Mouse (Mus musculus) kidney, adult 18-20 months (tissue): ENCODE measurements around the gene Slc34a3.

Experiments
- DNase-seq: peaks from one replicate; pipeline ENCODE4 v3.0.0; 2021

The Slc34a3 gene

GRCm38 (mm10) chr2:25224766-25225752 is 9.1 kb downstream of the Slc34a3 start:
- DNase-seq = peak; percentile 96

DNA sequence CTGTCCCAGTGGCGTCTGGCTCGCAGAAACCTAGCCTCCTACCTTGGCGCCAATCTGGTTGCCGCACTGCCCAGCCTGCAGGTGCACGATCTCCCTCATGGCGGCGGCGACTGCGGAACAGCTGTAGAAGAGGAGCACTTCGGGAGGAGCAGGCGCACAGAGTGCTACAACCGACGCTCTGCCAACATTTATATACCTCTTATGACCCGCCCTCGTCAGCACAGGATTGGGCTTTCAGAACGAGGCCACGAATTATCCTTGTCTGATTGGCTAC is 9.7 kb downstream of the Slc34a3 start, which contains the start of gene Tubb4b:
Gene Tubb4b, minus strand, starts transcription at position 211 of the 274 bp plus-strand sequence.
- no peak for DNase-seq

- peak; percentile 84 for DNase-seq
Measured at GRCm38 (mm10) chr2:25223681-25224491, 10.3 kb downstream of the Slc34a3 start.

DNA sequence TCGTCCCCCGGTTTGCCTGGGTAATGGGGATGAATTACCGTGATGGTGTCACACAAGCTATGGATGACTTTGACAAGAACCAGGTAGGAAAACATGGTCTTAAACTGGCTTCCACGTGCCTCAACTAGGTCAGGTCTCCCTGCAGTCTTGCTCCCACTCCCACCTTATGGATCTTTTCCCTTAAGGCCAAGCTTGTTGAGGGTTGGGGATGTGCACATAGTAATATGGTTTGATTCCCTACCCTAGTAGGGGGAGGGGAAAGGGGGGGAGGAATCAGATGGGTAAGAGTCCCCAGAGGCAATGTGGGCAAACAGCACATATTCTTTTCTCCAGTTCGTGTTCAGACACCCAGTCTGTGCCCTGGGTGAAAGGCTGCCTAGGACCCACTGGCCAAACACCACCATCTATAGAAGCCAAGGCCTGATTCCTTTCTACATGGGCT is 12.8 kb downstream of the Slc34a3 start:
- no peak for DNase-seq

DNA sequence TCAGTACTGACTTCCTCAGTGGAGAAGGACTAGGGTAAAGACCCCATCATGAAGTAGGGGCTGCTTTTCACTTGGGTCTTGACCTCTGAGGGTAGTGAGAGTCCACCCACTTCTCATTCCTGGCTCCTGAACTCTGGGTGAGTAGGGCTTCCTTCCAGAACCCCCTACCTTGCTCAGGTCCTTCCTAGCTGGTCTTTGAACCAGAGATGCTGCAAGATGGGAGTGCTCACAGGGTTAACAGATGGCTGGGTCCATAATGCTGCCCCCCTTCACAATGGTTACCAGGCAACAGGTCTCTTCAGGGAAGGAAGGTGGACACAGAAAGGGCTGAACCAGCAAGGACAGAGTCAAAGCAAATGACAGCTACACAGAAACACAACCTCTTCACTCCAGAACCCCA is 15.7 kb downstream of the Slc34a3 start, which contains the start of gene Fam166a:
Gene Fam166a, plus strand, starts transcription at position 301 of the 400 bp plus-strand sequence.
- no peak for DNase-seq

DNA sequence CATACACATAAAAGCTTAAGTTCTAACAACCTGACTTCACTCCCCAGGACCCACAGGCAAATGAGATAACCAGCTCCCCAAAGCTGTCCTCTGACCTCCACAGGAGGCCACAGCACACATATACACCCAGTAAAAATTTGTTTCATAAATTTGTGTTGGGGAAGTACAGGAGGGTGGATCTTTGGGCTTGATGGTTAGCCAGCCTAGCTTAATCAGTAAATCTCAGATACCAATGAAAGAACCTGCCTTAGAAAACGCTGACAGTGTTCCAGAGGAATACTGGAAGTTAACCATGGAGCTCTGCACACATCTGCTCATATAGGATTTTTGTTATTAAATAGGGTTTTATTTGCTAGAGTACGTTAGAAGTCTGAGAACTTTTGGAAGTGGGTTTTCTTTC is 16.5 kb downstream of the Slc34a3 start:
- no peak for DNase-seq

DNA sequence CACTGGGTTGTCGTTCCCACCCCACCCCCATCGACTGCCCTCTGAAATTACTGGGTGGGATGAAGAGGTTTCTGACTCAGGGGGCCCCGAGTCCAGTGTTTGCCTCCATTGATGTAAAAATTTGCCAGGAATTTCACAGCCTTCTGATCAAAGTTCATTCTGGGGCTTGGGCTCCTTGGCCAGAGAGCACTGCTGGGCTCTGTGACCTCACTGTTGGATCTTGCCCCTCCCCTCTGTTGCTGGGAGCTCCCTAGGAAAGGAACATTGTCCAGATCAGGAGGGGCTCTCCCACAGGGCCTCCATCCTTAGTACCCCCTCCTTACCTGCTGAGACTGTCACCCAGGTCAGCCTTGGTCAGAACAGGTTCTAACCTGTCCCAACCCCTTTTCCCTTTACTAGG is 19.7 kb downstream of the Slc34a3 start, which contains the start of gene Stpg3:
Gene Stpg3, minus strand, starts transcription at position 194 of the 400 bp plus-strand sequence.
- DNase-seq = no peak

- no peak for DNase-seq
Measured at GRCm38 (mm10) chr2:25213266-25213865, 20.8 kb downstream of the Slc34a3 start.

DNA sequence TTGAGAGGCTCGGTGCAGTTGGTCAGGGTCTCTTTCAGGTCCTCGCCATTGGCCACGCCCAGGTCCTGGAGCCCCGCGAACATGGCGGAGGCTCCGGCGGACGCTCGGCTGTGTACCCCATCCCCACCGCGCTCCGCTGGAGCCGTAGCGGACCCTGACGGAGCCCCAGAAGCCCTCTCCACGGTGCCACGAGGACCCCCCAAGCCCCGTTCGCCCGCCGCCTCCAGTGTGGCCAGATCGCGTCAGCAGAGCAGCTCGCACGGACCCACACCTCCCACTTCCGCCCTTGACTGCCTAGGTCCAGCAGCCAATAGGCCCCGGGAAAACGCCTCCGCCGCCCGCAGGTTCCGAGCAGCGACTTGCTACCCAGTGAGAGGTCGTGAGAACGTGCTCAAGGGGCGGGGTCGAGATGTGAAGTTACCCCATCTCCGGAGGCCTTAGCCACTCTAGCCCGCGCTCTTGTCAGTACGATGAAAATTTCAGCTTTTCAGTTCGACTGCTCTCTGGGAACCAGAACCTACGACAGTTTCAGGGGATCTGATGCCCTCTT is 23.0 kb downstream of the Slc34a3 start, which contains the start of gene Nelfb:
Gene Nelfb, minus strand, starts transcription at position 369 of the 550 bp plus-strand sequence.
- DNase-seq = peak; percentile 92

GRCm38 (mm10) chr2:25210686-25211085 is 23.5 kb downstream of the Slc34a3 start:
- no peak for DNase-seq

DNA sequence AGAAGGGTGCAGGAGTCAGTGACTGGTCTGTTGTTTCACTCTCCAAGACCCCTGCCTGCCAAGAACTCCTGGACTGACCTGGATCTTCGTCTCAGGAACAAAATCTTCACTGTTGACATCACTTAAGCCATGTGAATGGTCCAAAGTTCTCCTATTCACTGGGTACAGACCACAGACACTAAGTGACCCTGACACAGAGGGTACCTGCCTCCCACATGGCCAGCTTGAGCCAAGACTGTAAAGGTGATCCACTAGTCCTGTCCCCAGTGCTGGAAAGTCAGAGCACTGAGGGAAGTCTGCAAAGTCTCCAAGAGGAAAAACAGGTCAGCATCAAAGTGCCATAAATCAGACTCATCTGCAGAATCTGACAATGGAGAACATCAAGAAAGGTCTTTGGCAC is 26.6 kb downstream of the Slc34a3 start:
- no peak for DNase-seq

DNA sequence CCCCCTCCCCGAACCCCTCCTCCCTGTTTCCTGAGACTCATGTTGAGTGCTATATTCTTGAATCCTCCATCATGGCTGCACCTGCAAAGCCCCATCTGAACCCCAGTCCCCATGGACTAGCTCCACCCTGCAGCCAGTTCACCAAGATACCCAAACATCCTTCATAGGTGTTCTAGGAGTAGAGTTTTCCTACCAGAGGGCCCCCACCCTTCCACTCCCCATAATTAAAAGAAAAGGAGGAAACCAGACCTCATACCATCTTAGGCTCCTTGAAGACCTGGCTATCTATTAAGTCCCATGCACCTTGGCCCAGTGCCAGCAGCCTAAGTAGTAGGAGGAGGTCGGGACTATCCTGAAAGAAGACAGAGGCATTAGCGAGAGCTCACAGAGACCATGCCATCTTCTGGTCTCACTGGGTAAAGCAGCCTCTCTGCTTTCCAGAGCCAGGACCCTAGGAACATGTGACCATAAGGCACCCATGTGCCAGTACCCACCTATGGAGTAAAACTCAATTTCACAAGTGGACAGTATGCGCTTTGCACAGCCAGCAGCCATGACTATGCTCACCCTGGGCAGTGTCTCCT is 30.4 kb downstream of the Slc34a3 start:
- DNase-seq = no peak

GRCm38 (mm10) chr2:25200631-25201030 is 33.5 kb downstream of the Slc34a3 start:
- no peak for DNase-seq

DNA sequence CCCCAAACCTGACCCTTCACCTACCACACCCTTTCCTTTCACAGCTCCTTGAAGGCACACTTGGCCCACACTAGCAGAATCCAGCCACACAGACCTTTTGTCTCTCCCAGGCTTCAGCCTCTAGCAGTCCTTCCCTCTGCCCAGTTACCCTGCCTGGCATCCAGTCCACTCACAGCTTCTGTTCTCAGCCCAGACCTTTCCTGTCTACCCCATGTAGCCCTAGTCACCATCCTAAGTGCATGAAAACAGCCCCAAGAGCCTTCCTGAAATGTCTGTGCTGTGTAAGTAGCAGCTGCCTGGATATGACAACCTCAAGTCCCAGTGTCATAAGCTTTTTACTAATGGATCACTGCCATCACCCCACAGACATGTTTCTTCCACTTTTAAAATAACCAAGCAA is 36.2 kb downstream of the Slc34a3 start:
- DNase-seq = no peak

DNA sequence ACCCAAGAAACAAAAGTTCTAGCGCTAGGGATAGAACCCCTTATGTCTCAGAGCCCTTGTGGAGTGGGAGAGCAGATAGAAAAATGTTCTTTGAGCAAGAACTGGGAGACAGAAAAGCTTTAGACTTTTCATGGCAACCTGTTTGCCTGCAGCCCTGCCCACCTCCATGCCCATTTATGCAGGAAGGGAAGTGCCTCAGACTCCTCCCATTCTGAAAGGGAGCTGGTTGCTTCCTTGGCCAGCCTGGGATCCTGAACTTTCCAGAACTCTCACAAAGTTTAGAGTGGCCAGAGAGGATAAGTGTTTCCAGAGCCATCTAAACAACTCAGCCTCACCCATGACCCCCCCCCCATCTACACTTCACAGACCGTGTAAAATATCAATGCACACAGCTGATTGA is 37.0 kb downstream of the Slc34a3 start:
- DNase-seq = no peak

DNA sequence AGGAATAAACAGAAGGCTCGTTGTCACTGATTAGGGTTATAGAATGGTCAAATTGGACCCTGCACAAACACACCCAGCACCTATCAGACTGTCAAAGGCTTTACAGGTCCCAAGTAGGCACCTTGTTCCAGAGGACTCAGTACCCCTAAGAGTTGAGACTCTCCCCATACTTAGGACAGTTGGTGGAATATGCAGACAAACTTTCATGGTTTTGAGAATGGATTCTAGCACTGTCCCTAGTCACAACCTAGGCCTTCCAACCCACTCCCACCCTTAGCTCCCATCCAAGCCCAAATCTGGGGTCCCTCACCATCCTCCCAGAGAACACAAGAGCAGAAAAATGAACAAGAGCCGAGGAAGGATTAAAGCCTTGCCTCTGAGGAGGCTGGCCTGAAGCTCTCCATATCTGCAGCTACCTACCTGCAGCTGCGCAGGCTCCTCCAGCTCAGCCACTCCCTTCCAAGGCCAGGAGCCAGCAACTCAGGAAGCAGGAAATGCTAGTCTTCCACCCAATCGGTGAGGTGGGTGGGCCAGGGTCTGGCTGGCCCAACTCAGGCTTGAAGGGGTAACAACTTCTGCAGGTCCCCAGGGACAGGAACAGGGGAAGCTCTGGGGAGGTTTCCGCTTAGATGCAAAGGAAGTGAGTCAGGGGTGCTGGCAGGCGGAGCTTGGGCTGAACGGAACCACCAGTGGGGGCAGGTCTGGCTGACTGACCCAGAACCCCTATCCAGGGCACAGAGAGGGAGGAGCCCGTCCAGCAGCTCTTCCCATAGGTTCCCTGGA is 37.8 kb downstream of the Slc34a3 start, which contains the start of gene Tor4a:
Gene Tor4a, minus strand, starts transcription at position 715 of the 783 bp plus-strand sequence.
- peak; percentile 84 for DNase-seq

GRCm38 (mm10) chr2:25195211-25196156 is 38.7 kb downstream of the Slc34a3 start:
- peak; percentile 79 for DNase-seq

DNA sequence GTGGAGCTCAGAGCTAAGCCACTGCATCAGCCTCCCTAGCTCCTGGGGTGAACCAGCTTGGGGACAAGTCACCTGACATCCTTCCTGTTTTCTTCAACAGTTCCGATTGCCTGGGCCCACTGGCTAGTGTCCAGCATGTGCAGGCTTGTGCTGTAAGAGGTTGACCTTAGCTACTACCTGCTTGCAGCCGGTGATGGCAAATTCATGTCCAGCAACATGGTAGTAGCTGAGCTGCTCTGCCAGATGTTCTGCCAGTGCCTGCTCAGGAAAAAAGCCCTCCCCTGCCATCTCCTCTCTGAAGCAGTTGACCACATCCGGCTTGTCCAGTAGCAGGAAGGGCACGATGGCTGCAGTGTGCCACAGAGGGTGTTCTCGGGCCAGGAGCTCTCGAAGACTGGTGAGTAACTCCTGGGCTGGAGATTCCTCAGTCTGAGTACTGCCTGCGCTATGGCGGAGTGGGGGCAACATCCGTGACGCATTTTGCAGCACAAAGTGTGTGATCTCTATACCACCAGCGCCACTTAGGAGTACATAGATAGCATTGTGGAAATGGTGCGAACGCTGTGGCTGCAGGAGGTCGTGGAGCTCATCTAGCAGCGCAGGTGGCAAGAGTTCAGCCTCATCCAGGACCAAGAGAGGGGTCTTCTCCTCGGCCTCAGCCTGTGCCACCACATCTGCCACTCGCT is 39.5 kb downstream of the Slc34a3 start:
- DNase-seq = no peak

- no peak for DNase-seq
Measured at GRCm38 (mm10) chr2:25194006-25194405, 40.2 kb downstream of the Slc34a3 start.
